ENCODE assay signal across 23 mouse cellular contexts in the genomic region with DNA sequence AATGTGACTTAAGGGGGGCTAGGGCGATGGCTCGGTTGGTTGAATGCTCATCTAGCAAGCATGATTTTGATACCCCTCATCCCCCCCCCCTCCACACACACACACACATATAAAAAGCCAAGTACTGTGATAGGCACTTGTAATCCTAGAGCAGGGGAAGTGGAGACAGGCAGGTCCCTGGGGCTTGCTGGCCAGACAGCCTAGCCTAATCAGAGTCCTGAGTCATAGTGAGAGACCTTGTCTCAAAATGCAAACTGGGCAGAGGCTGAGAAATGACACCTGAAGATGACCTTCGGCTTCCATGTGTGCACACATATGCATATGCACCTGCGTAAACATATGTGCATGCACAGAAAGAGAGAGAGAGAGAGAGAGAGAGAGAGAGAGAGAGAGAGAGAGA. TPM values are rescaled to one million over a fixed set of nuclear protein-coding genes. Genes with fewer than 3 reads are reported as not detected.
DNase-seq lines count a peak whose midpoint lies in the region; ATAC-seq and TF ChIP-seq lines count a peak whose summit lies in the region.
"Had no signal": no experiment of that assay in that cellular context is flagged by ENCODE, and none has a peak within 500 bp of the region (broad histone marks: within the 10 kb centered on the region; RNA-seq: fewer than 3 reads in every experiment).

No protein-coding gene starts in this region.

- H3K9me3 ChIP-seq in heart, embryonic 13.5 days, result no peaks in the 10 kb centered on the region
- no peaks in the 10 kb centered on the region for H3K9me3 ChIP-seq in kidney, embryonic 16.5 days (ENCODE audit: low read length)
- no peaks in the 10 kb centered on the region for H3K9me3 ChIP-seq in CH12.LX (replicated peaks; ENCODE audit: low read length)
- H3K9me3 ChIP-seq: embryonic facial prominence, embryonic 12.5 days; forebrain, embryonic 13.5 days; heart, embryonic 10.5 days; hindbrain, embryonic 13.5 days had no signal

- dilution Hi-C loops in CH12.LX (cut with MboI; ENCODE audit: extremely low pct_ligation_motif_present, extremely low pct_unique_long_range_greater_than_20kb, low sequenced_read_pairs), result no loop called here

- no peak overlapping the region for H3K4me3 ChIP-seq in heart, embryonic 13.5 days
- H3K4me3 ChIP-seq in kidney, embryonic 16.5 days (ENCODE audit: low read length), result no peak overlapping the region
- no peak overlapping the region for H3K4me3 ChIP-seq in CH12.LX (replicated peaks in 1 of 3; ENCODE audit: low read depth in 2 of 3, low read length in 2 of 3, poor library complexity in 1 of 3)
- H3K4me3 ChIP-seq: embryonic facial prominence, embryonic 12.5 days; forebrain, embryonic 13.5 days; heart, embryonic 10.5 days; hindbrain, embryonic 13.5 days had no signal

- no peak for TF ChIP-seq POLR2A in CH12.LX (IDR thresholded peaks at IDR 0.05; ENCODE audit: low read depth, low read length)

- no peak for DNase-seq in heart, adult 18-20 months
- DNase-seq in kidney, postnatal 36 days, result no peak
- peak; percentile 40 for DNase-seq in CH12.LX (ENCODE audit: extremely low read depth)
- peak; percentile 46 for DNase-seq in skeletal muscle tissue, adult 2 months (ENCODE audit: low read depth, low spot score)
- no peak for DNase-seq in lung, postnatal 10 days
- DNase-seq: adrenal gland, postnatal 14 days; B cell, adult 2 months; cerebellum, adult 11-12 months; cerebellum, adult 9-10 months; cerebellum, postnatal 25 days; forebrain, postnatal 0 days; gastrocnemius, postnatal 36 days; heart, adult 11 months had no signal

- 78% methylated on average over 4 of the region's 4 CpGs for WGBS in heart, embryonic 13.5 days
- WGBS in kidney, embryonic 16.5 days, result 69% methylated on average over 4 of the region's 4 CpGs

- peaks cover 60% of the 10 kb centered on the region for H3K4me1 ChIP-seq in heart, embryonic 13.5 days
- H3K4me1 ChIP-seq in kidney, embryonic 16.5 days (ENCODE audit: insufficient read depth, low read length), result peaks cover 14% of the 10 kb centered on the region
- peaks cover 0 to 13% of the 10 kb centered on the region in 2 experiments; a peak in 2 of 4 replicates for H3K4me1 ChIP-seq in CH12.LX (ENCODE audit: control insufficient read depth in 1 of 2, insufficient read depth in 2 of 2)
- H3K4me1 ChIP-seq: embryonic facial prominence, embryonic 12.5 days had no signal

- peak; percentile 58; the same call in 1 of the 2 replicates for TF ChIP-seq EP300 in CH12.LX (IDR thresholded peaks at IDR 0.05; ENCODE audit: low read length)

- no peaks in the 10 kb centered on the region for H3K27me3 ChIP-seq in heart, embryonic 13.5 days (replicated peaks)
- no peaks in the 10 kb centered on the region for H3K27me3 ChIP-seq in kidney, embryonic 16.5 days (ENCODE audit: insufficient read depth, low read length)
- H3K27me3 ChIP-seq in CH12.LX (replicated peaks), result no peaks in the 10 kb centered on the region
- H3K27me3 ChIP-seq: embryonic facial prominence, embryonic 12.5 days; forebrain, embryonic 13.5 days; hindbrain, embryonic 13.5 days; Patski had no signal

- in situ Hi-C loops in CH12.LX (cut with MboI; ENCODE audit: low pct_ligation_motif_present, low pct_unique_long_range_greater_than_20kb, low sequenced_read_pairs), result no loop called here

- no peaks in the 10 kb centered on the region for H3K79me2 ChIP-seq in CH12.LX (replicated peaks; ENCODE audit: control insufficient read depth, extremely low read depth, insufficient read depth, poor library complexity, severe bottlenecking)

- H3K4me2 ChIP-seq in heart, embryonic 13.5 days, result no peak overlapping the region
- no peak overlapping the region for H3K4me2 ChIP-seq in kidney, embryonic 16.5 days (replicated peaks; ENCODE audit: low read depth, low read length)
- H3K4me2 ChIP-seq in CH12.LX (ENCODE audit: insufficient read depth, low read depth, poor library complexity, severe bottlenecking), result no peak overlapping the region
- H3K4me2 ChIP-seq: embryonic facial prominence, embryonic 12.5 days; forebrain, embryonic 13.5 days; hindbrain, embryonic 13.5 days had no signal

- TF ChIP-seq CTCF in CH12.LX (conservative IDR thresholded peaks at IDR 0.05 in 1 of 2, IDR thresholded peaks at IDR 0.05 in 1 of 2; ENCODE audit: low read depth in 2 of 2, low read length in 2 of 2), result no peak

- no peak for ATAC-seq in heart, embryonic 13.5 days (ENCODE audit: extremely low read depth, insufficient number of reproducible peaks, low FRiP score, low TSS enrichment)
- ATAC-seq in kidney, embryonic 16.5 days (ENCODE audit: low FRiP score, low TSS enrichment), result peak; percentile 67
- ATAC-seq: activated CD4-positive, CD25-positive, alpha-beta regulatory T cell, adult 4 months; CD4-positive, CD25-positive, alpha-beta regulatory T cell, adult 4 months; forebrain, embryonic 13.5 days; forebrain, postnatal 0 days; hindbrain, postnatal 0 days; Patski had no signal

- H3K36me3 ChIP-seq in heart, embryonic 13.5 days, result 0 out of 2 replicates have a peak, but pooled peaks cover 6% of the 10 kb centered on the region
- H3K36me3 ChIP-seq in kidney, embryonic 16.5 days (ENCODE audit: insufficient read depth, low read length), result no peaks in the 10 kb centered on the region
- H3K36me3 ChIP-seq in CH12.LX (replicated peaks in 1 of 2; ENCODE audit: control insufficient read depth in 1 of 2, insufficient read depth in 1 of 2, low read length in 1 of 2), result no peaks in the 10 kb centered on the region
- H3K36me3 ChIP-seq: embryonic facial prominence, embryonic 12.5 days; heart, embryonic 10.5 days; hindbrain, embryonic 13.5 days had no signal

- peak overlapping the region; percentile 13; the same call in 1 of the 2 replicates for H3K27ac ChIP-seq in heart, embryonic 13.5 days (replicated peaks)
- H3K27ac ChIP-seq in kidney, embryonic 16.5 days (ENCODE audit: low read length), result peak overlapping the region; percentile 59; the same call in 1 of the 2 replicates
- no peak overlapping the region for H3K27ac ChIP-seq in CH12.LX (ENCODE audit: insufficient read depth, low read depth)
- H3K27ac ChIP-seq: embryonic facial prominence, embryonic 12.5 days; heart, embryonic 10.5 days; hindbrain, postnatal 0 days had no signal

- no peak overlapping the region for H3K9ac ChIP-seq in heart, embryonic 13.5 days
- H3K9ac ChIP-seq in kidney, embryonic 16.5 days (replicated peaks; ENCODE audit: low read length), result no peak overlapping the region
- H3K9ac ChIP-seq in CH12.LX (ENCODE audit: insufficient read depth, low read depth), result no peak overlapping the region
- H3K9ac ChIP-seq: embryonic facial prominence, embryonic 12.5 days; forebrain, embryonic 13.5 days; forebrain, postnatal 0 days; hindbrain, embryonic 13.5 days had no signal

- TF ChIP-seq RAD21 in CH12.LX (IDR thresholded peaks at IDR 0.05; ENCODE audit: low read depth, low read length), result no peak

TF ChIP-seq in CH12.LX, 34 proteins besides CTCF, POLR2A, EP300 and RAD21:
- TF ChIP-seq CHD1 (IDR thresholded peaks at IDR 0.05; ENCODE audit: low read depth, low read length) (no peak), NRF1 (IDR thresholded peaks at IDR 0.05; ENCODE audit: low read depth, low read length) (no peak), MAZ (IDR thresholded peaks at IDR 0.05; ENCODE audit: low read depth, low read length) (no peak), JUND (conservative IDR thresholded peaks at IDR 0.05; ENCODE audit: low read depth, low read length) (peak; percentile 46; the same call in 1 of the 2 replicates), IRF4 (IDR thresholded peaks at IDR 0.05; ENCODE audit: low read depth, low read length) (peak; percentile 80), TCF12 (IDR thresholded peaks at IDR 0.05; ENCODE audit: low read depth, low read length) (peak; percentile 32; the same call in 1 of the 2 replicates), ZNF384 (IDR thresholded peaks at IDR 0.05; ENCODE audit: low read depth, low read length) (no peak), E2F4 (IDR thresholded peaks at IDR 0.05; ENCODE audit: insufficient replicate concordance, low read depth, low read length) (no peak), JUN (IDR thresholded peaks at IDR 0.05; ENCODE audit: insufficient read depth, low read depth, low read length) (peak; percentile 45), BHLHE40 (IDR thresholded peaks at IDR 0.05; ENCODE audit: low read depth, low read length) (0 out of 2 replicates have a peak, but pooled peaks have one; percentile 18), GABPA (IDR thresholded peaks at IDR 0.05; ENCODE audit: insufficient replicate concordance, low read depth, low read length) (no peak), NELFE (IDR thresholded peaks at IDR 0.05; ENCODE audit: low read depth, low read length) (no peak)
TF ChIP-seq in CH12.LX: peak in this region for 5.

RNA-seq across cellular contexts. Expression of gene Cap2, which starts 45.2 kb away (rescaled TPM):
- 127 and 145 TPM in 2 replicates for polyA plus RNA-seq in heart, embryonic 13.5 days (2015; fragmentation: Nextera tagmentation; extraction: Ambion mirVana)
- total RNA-seq in heart, adult 18-20 months (2021), result 100 to 1,000 TPM; 133 to 144 TPM
- 7.3 and 8.1 TPM in 2 replicates for polyA plus RNA-seq in kidney, embryonic 16.5 days (2015; fragmentation: Nextera tagmentation; extraction: Ambion mirVana)
- total RNA-seq in CH12.LX (2012; rRNA removed) (0.04 TPM in 1 of 2 replicates, not detected in the other), CH12.LX (2014; rRNA removed) (0.11 and 0.22 TPM in 2 replicates)
- polyA plus RNA-seq in CH12.LX (2012; ENCODE audit: insufficient read length, low read depth), result not detected in 2 replicates
- polyA plus RNA-seq: Patski had no signal

Comparison
In these comparisons a context has a peak if more than half of its experiments do, and no peak if none do; other contexts are left out.
1. DNase-seq: peak in CH12.LX (single experiment) and skeletal muscle tissue, adult 2 months (single experiment); none in heart, adult 18-20 months (0 of 2), kidney, postnatal 36 days (0 of 2) and lung, postnatal 10 days (single experiment).
2. RNA of gene Cap2, which starts 45.2 kb away (polyA plus RNA-seq): 127 to 145 TPM in heart, embryonic 13.5 days; 7.3 to 8.1 TPM in kidney, embryonic 16.5 days and not detected in CH12.LX; every median in the first group is over 10 times any median in the second.